Mouse (Mus musculus) myocyte (in vitro differentiated cells): ENCODE measurements around the gene Mbtps1.

Source experiments
- CEBPB ChIP-seq: IDR thresholded peaks from 2 replicates; pipeline ENCODE4 v1.6.1; 2011; ENCODE audit warnings: mild to moderate bottlenecking, moderate library complexity; ENCODE audit not compliant: poor library complexity, insufficient read depth, severe bottlenecking
- E2F4 ChIP-seq: IDR thresholded peaks from one replicate; pipeline ENCODE4 v1.6.1; 2011; ENCODE audit warnings: mild to moderate bottlenecking, control low read depth, moderate library complexity; ENCODE audit not compliant: insufficient read depth
- MAX ChIP-seq: IDR thresholded peaks from one replicate; pipeline ENCODE4 v1.6.1; 2011; ENCODE audit warnings: low read depth, mild to moderate bottlenecking, control low read depth
- POLR2A ChIP-seq: IDR thresholded peaks from one replicate; pipeline ENCODE4 v1.6.1; 2011; ENCODE audit warnings: low read depth, mild to moderate bottlenecking, control low read depth, moderate library complexity; ENCODE audit not compliant: insufficient read length
- POLR2AphosphoS2 ChIP-seq: IDR thresholded peaks from one replicate; pipeline ENCODE4 v1.6.1; 2011; ENCODE audit warnings: low read depth, control low read depth; ENCODE audit not compliant: insufficient read length
- REST ChIP-seq: IDR thresholded peaks from one replicate; pipeline ENCODE4 v1.6.1; 2011; ENCODE audit warnings: mild to moderate bottlenecking, control low read depth, moderate library complexity; ENCODE audit not compliant: insufficient read depth, insufficient read length
- TCF12 ChIP-seq: IDR thresholded peaks from one replicate; pipeline ENCODE4 v1.6.1; 2011; ENCODE audit warnings: mild to moderate bottlenecking, control low read depth; ENCODE audit not compliant: poor library complexity, insufficient read depth, severe bottlenecking
- USF1 ChIP-seq: IDR thresholded peaks from one replicate; pipeline ENCODE4 v1.6.1; 2011; ENCODE audit warnings: low read depth, mild to moderate bottlenecking, control low read depth, moderate library complexity

- TF ChIP-seq POLR2A, result no peak
- TF ChIP-seq E2F4, result no peak
- no peak for TF ChIP-seq USF1
- no peak for TF ChIP-seq POLR2AphosphoS2
- no peak for TF ChIP-seq CEBPB
- no peak for TF ChIP-seq MAX
- TF ChIP-seq TCF12, result no peak
- no peak for TF ChIP-seq REST
These were observed 55.3 kb downstream of the Mbtps1 start for GRCm38 (mm10) chr8:119503191-119503767.
